In the genomic region with DNA sequence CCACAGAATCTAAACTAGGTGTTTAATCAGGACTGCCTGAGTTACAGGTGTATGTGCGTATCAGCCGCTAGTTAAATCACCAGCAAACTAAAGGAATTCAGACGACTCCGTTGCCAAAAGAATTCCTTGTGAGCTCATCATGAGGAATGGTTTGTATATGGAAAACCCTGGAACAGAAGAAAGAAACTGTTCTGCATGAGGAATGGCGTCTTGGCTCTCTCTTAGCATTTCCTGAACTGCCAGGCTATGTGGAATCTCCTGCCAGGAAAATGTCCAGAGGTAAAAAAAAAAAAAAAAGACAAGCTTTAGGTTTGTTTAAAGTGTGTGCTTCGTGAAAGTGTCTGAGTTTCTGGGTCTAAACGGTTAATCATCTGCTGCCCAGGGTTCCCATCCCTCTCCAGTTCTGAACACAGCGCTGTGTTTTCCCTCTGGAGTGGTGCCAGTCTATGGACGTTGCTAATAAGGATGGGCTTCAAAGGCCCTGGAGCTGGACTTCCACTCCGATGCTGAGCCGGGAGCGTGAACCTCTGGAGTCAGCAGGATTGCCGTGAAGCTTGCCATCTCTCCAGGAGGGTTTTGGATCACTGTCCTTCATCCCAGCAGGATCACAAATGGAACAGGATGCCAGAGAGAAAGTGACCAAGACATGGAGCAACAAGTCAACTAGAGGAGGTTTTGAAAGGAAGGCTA, we compare ENCODE assay signal across 10 mouse cellular contexts.
DNase-seq lines count a peak whose midpoint lies in the region; ATAC-seq and TF ChIP-seq lines count a peak whose summit lies in the region.
"Had no signal": no experiment of that assay in that cellular context is flagged by ENCODE, and none has a peak within 500 bp of the region (broad histone marks: within the 10 kb centered on the region; RNA-seq: fewer than 3 reads in every experiment).

No protein-coding gene starts in this region.

- WGBS in kidney, adult 2 months, result 37% methylated on average over 13 of the region's 13 CpGs
- WGBS in embryonic facial prominence, embryonic 14.5 days, result 38% methylated on average over 13 of the region's 13 CpGs
- 38% methylated on average over 13 of the region's 13 CpGs for WGBS in limb, embryonic 15.5 days

- peaks cover 30% of the 10 kb centered on the region for H3K4me1 ChIP-seq in kidney, adult 2 months (ENCODE audit: control insufficient read depth, insufficient read depth, low read length)
- peaks cover 32% of the 10 kb centered on the region for H3K4me1 ChIP-seq in embryonic facial prominence, embryonic 14.5 days (ENCODE audit: control insufficient read depth, insufficient read depth, low read length)
- H3K4me1 ChIP-seq in limb, embryonic 15.5 days, result peaks cover 39% of the 10 kb centered on the region

- H3K27me3 ChIP-seq in kidney, adult 2 months (replicated peaks; ENCODE audit: control insufficient read depth, insufficient read depth, low read length), result no peaks in the 10 kb centered on the region
- no peaks in the 10 kb centered on the region for H3K27me3 ChIP-seq in embryonic facial prominence, embryonic 14.5 days (replicated peaks; ENCODE audit: control insufficient read depth, insufficient read depth, low read length)
- H3K27me3 ChIP-seq in limb, embryonic 15.5 days, result no peaks in the 10 kb centered on the region
- H3K27me3 ChIP-seq: liver, embryonic 12.5 days; neural tube, embryonic 12.5 days had no signal

- H3K9me3 ChIP-seq in embryonic facial prominence, embryonic 14.5 days (ENCODE audit: control insufficient read depth, low read length), result no peaks in the 10 kb centered on the region
- H3K9me3 ChIP-seq in limb, embryonic 15.5 days, result no peaks in the 10 kb centered on the region
- H3K9me3 ChIP-seq: liver, embryonic 12.5 days; neural tube, embryonic 12.5 days had no signal

- TF ChIP-seq CTCF in kidney, adult 2 months (conservative IDR thresholded peaks at IDR 0.05; ENCODE audit: insufficient read depth, insufficient read length, low read depth, low read length), result no peak

- ATAC-seq in embryonic facial prominence, embryonic 14.5 days (ENCODE audit: low read depth), result no peak
- ATAC-seq in limb, embryonic 15.5 days (ENCODE audit: insufficient number of reproducible peaks, low FRiP score, low TSS enrichment, low read depth), result no peak
- ATAC-seq in megakaryocyte-erythroid progenitor cell, adult 5-6 weeks (replicated peaks; ENCODE audit: low FRiP score, low TSS enrichment, poor library complexity, severe bottlenecking), result no peak
- ATAC-seq: liver, embryonic 12.5 days had no signal

- H3K27ac ChIP-seq in kidney, adult 2 months (ENCODE audit: insufficient read depth, low read depth, low read length), result peak overlapping the region; percentile 0; the same call in 1 of the 2 replicates
- peak overlapping the region; percentile 83; the same call in 1 of the 2 replicates for H3K27ac ChIP-seq in embryonic facial prominence, embryonic 14.5 days (replicated peaks; ENCODE audit: low read depth, low read length)
- peak overlapping the region; percentile 91 for H3K27ac ChIP-seq in limb, embryonic 15.5 days
- H3K27ac ChIP-seq: liver, embryonic 12.5 days; neural tube, embryonic 12.5 days had no signal

- H3K9ac ChIP-seq in embryonic facial prominence, embryonic 14.5 days (ENCODE audit: low read depth, low read length), result no peak overlapping the region
- H3K9ac ChIP-seq in limb, embryonic 15.5 days, result no peak overlapping the region
- H3K9ac ChIP-seq: liver, embryonic 12.5 days; neural tube, embryonic 12.5 days had no signal

- no peak overlapping the region for H3K4me2 ChIP-seq in embryonic facial prominence, embryonic 14.5 days (ENCODE audit: low read depth, low read length)
- H3K4me2 ChIP-seq in limb, embryonic 15.5 days, result no peak overlapping the region
- H3K4me2 ChIP-seq: liver, embryonic 12.5 days; neural tube, embryonic 12.5 days had no signal

- DNase-seq in kidney, adult 2 months, result peak; percentile 58
- DNase-seq in kidney, adult 18-20 months, result no peak
- DNase-seq in NIH3T3 (ENCODE audit: low read depth), result peak; percentile 51
- DNase-seq in embryonic facial prominence, embryonic 14.5 days (ENCODE audit: low spot score), result peak; percentile 55
- no peak for DNase-seq in spleen, postnatal 14 days (ENCODE audit: low spot score in 2 of 2)
- DNase-seq: adrenal gland, postnatal 25 days had no signal

- H3K36me3 ChIP-seq in kidney, adult 2 months (ENCODE audit: control insufficient read depth, insufficient read depth, low read length), result no peaks in the 10 kb centered on the region
- H3K36me3 ChIP-seq in embryonic facial prominence, embryonic 14.5 days (ENCODE audit: control insufficient read depth, insufficient read depth, low read length), result no peaks in the 10 kb centered on the region
- H3K36me3 ChIP-seq in limb, embryonic 15.5 days, result no peaks in the 10 kb centered on the region
- H3K36me3 ChIP-seq: liver, embryonic 12.5 days; neural tube, embryonic 12.5 days had no signal

- no peak overlapping the region for H3K4me3 ChIP-seq in kidney, adult 2 months (ENCODE audit: insufficient read depth, low read depth, low read length)
- H3K4me3 ChIP-seq in embryonic facial prominence, embryonic 14.5 days (ENCODE audit: low read depth, low read length), result no peak overlapping the region
- no peak overlapping the region for H3K4me3 ChIP-seq in limb, embryonic 15.5 days
- H3K4me3 ChIP-seq: liver, embryonic 12.5 days; neural tube, embryonic 12.5 days had no signal

- TF ChIP-seq POLR2A in kidney, adult 2 months (IDR thresholded peaks at IDR 0.05; ENCODE audit: low read depth, low read length), result no peak

Comparison
In these comparisons a context has a peak if more than half of its experiments do, and no peak if none do; other contexts are left out.
1. DNase-seq: peak in kidney, adult 2 months (single experiment), NIH3T3 (single experiment) and embryonic facial prominence, embryonic 14.5 days (single experiment); none in kidney, adult 18-20 months (single experiment) and spleen, postnatal 14 days (0 of 2).
2. H3K27ac ChIP-seq: peak in every context shown above with its lines; median percentile 91 in limb, embryonic 15.5 days; 83 in embryonic facial prominence, embryonic 14.5 days; 0 in kidney, adult 2 months.